Mouse (Mus musculus): ENCODE results near the gene Plpp1.

Gene Plpp1

GRCm38 (mm10) chr13:112800597-112801380 lies at the start of gene Plpp1:
Gene Plpp1, plus strand, starts transcription at chr13:112800792.
- peak; percentile 97 for DNase-seq (ENCODE audit: low spot score in 2 of 2)

GRCm38 (mm10) chr13:112751454-112752308 lies 48.9 kb upstream of the Plpp1 start:
- peak; percentile 83 to 87 for DNase-seq (ENCODE audit: low spot score in 2 of 2)

GRCm38 (mm10) chr13:112752309-112752975 lies 48.1 kb upstream of the Plpp1 start:
- DNase-seq (ENCODE audit: low spot score in 2 of 2) = no peak

DNA sequence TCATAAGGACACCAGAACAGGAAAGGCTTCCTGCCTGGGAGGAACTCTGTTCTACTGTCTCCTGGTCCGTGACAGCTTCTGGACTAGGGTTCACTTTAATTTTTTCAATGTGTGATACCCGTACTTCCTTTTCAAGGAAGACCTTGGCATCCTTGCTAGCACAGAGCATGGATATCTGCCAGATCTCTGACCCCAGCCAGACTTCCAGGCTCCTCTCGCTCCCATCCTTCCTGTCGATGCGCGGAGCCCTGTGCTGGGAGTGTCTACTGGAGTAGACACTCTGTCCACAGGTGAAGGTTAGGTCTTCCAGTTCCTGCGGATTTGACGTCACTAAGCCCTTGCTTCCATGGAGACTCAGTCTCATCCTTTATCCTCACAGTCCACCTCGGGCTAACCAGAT lies 47.1 kb upstream of the Plpp1 start:
- DNase-seq (ENCODE audit: low spot score in 2 of 2) = peak in 1 of 2 experiments; percentile 63

DNA sequence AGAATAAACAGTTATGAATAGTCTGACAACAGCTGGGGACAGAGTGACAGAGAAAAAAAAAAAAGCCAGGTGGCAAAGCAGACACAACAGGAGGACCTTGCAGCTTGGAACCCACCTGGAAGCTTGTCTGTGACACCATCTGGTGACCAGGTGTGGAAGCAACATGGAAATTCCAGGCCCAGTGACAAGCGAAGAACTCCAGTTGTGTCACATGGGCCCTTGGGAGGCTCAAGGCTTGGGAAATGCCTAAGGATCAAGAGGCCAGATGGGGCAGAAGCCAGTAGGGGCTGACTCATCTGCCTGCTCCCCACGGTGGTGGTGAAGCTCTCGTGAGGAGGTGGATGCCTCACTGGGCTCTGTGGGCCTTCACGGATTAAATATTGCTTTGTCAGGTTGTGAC lies 45.7 kb upstream of the Plpp1 start:
- DNase-seq (ENCODE audit: low spot score in 2 of 2) = no peak

GRCm38 (mm10) chr13:112755507-112756010 lies 45.0 kb upstream of the Plpp1 start:
- peak in 1 of 2 experiments; percentile 72 for DNase-seq (ENCODE audit: low spot score in 2 of 2)

GRCm38 (mm10) chr13:112757395-112757794 lies 43.2 kb upstream of the Plpp1 start:
- DNase-seq (ENCODE audit: low spot score in 2 of 2) = no peak

- DNase-seq (ENCODE audit: low spot score in 2 of 2) = no peak
Measured at GRCm38 (mm10) chr13:112758546-112759090, 42.0 kb upstream of the Plpp1 start.

DNA sequence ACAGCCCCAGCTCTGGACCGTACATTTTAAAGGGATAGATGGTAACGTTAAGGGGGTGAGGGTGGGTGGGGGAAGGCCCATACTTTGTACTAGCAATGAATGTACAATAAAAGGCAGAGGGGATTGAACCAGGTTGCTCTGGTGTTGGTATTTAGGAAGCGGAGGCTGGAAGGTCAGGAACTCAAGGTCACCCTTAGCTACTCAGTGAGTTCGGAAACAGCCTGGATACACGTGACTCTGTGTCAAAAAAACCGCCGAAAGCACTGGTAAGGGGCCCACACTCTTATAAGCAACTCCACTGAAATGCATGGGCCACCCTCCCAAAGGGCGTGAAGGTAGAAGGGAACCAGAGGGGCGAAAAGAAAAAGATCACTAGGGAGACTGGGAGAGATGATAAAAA lies 41.2 kb upstream of the Plpp1 start:
- DNase-seq (ENCODE audit: low spot score in 2 of 2) = no peak

DNA sequence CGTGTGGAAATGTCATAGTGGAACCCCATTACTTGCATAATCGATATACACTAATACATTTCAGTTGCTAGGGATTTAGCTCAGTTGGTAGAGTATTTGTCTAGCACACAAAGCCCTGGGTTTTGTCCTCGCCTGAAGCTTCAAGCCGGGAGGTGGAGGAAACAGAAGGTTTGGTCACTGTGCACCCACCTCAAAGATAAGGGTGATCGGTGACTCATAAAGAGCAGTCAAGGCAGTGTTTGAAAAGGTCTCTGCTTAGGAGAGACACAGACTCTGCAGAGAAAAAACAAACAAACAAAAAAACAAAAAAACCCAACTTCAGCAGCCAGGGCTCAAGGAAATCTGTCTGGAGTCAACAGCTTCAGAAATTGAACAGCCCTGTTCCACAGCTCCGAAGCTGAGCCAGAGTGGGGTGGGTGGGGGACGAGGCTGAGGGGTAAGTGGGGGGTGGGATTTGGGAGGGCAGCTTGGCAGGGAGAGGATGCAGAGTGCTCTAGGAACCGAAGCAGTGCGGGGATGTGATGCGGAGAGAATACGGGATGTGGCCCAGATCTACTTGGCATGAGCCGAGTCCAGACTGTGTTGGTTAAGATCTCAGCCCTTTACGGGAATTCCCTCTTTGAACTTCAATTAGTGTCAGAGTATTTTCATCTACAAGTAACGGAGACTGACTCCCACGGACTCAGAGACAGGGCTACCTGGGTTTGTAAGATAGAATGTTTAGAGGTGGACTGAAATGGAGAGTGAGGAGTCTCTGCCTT lies 40.6 kb upstream of the Plpp1 start:
- DNase-seq (ENCODE audit: low spot score in 2 of 2) = no peak

- DNase-seq (ENCODE audit: low spot score in 2 of 2) = no peak
Measured at GRCm38 (mm10) chr13:112760538-112760881, 40.1 kb upstream of the Plpp1 start.

- no peak for DNase-seq (ENCODE audit: low spot score in 2 of 2)
Measured at GRCm38 (mm10) chr13:112761787-112762186, 38.8 kb upstream of the Plpp1 start.

- no peak for DNase-seq (ENCODE audit: low spot score in 2 of 2)
Measured at GRCm38 (mm10) chr13:112762548-112762947, 38.0 kb upstream of the Plpp1 start.

GRCm38 (mm10) chr13:112763531-112764091 lies 37.0 kb upstream of the Plpp1 start:
- DNase-seq (ENCODE audit: low spot score in 2 of 2) = peak in 1 of 2 experiments; percentile 50

DNA sequence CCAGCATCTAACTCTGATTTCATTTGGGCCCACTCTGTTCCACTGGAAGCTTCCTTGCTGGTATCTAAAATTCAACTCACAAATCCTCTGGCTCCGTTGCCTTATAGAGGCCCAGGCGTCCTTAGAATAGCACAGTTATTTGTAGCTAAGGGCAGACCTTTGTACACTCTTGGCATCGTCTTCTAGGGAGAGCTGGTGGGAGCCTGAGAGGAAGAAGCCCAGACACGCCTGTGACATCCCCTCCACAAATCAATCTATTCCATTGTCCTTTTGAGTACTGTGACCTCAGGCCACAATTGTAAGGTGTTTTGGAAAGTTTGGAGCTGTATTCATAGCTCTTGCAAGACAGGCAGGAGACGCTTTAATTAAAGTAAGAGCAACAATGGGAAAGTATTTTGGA lies 36.0 kb upstream of the Plpp1 start:
- peak; percentile 81 to 87 for DNase-seq (ENCODE audit: low spot score in 2 of 2)

- no peak for DNase-seq (ENCODE audit: low spot score in 2 of 2)
Measured at GRCm38 (mm10) chr13:112765654-112766053, 34.9 kb upstream of the Plpp1 start.

DNA sequence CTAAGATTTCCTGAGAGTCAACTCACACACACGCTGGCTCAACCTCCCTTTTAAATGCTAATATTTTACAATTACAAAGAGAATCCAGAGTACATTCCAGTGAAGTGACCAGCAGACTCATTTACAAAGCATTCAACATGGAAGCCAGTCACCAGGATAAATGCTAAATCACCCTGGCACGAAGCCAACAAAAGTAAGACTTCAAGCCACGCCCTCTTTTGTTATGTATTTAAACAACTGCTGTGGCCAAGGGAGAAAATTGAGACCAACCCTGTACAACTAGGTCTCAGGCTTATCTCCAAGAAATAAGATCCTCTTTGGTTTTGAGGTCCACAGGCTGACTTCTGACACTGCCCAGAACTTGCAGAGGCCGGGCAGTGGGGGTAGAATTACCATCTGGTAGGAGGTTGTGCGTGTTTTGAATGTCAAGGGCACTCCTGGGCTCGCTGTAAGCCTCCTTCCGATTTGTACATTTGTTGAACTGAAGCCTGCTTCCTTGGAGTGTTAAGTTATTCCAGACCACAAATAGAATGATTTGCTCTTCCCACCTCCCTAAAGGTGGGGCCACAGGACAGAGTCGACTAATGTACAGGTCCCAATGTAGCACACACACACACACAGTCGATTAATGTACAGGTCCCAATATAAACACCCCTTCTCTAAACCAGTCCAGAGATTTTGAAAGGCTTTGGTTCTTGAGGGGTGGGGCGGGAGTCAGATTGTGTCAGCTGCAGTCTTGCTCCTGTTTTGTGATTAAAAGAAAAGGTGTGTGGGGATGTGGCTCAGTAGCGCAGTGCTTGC lies 29.9 kb upstream of the Plpp1 start:
- DNase-seq (ENCODE audit: low spot score in 2 of 2) = peak in 1 of 2 experiments; percentile 36

DNA sequence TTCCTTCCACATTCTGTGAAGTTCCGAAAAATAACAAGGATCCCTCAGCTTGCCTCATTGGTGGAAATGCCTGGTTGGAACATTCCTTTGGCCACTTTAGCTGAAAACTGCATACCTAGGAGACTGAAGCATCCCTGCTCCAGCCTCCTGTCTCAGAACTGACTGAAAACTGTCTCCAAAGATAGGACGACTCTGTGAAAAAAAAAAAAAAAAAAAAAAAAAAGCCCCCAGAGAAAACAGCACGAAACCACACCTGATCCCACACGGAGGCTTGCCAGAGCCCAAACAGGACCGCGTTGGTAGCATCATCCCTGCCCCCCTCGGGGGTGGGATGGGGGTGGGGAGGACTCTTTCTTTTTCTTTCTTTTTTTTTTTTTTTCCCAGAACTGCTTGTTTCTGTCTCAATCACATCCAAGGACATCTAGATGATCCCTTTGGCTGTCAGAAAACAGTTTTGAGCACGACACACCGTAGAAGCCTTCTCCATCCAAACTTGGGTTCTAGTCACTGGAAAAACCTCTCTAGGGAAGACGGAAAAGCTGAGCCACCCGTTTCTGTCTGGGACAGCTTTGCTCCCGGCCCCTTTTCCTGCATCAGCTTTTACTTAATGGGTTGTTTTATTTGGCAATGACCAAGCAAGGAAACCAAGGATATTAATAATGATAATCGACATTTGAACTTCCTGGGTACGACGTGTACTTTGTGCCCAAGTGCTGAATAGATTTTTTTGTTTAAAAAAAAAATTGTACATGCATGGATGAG lies 29.0 kb upstream of the Plpp1 start:
- DNase-seq (ENCODE audit: low spot score in 2 of 2) = peak; percentile 59 to 75

DNA sequence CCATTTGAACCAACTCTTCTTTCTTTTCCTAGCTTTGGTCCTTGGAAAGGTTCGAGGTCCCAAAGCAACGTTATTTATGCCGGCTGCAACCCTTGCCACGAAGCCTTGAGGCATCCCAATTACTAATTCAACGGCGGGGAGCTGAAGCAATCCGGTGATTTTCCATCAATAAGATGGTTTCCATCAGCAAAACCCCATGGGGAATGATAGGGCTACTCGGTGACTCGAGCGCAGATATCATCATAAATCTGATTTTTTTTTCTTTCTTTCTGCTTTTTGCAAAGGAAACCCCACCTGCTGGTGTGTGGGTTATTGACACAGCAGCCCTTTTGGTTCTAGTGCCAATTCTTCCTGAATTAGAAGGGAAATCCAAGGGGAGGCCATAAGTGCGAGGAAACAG lies 28.3 kb upstream of the Plpp1 start:
- DNase-seq (ENCODE audit: low spot score in 2 of 2) = peak in 1 of 2 experiments; percentile 54

Measured in heart, adult 9 months (tissue).